Mouse (Mus musculus) spleen, embryonic (tissue): ENCODE measurements around the gene Gm2022.
"Not testable (repeated sequence)": the region's sequence is repeated elsewhere in the genome, so short reads cannot be mapped to it uniquely, and the experiment has no call there.

Experiments used
- CTCF ChIA-PET: fragments of 350-600 bp; sonication (Branson Sonifier 250); formaldehyde crosslinking; loops from one replicate; lab custom pipeline; 2022; lab: Charles Lee

The Gm2022 gene

DNA sequence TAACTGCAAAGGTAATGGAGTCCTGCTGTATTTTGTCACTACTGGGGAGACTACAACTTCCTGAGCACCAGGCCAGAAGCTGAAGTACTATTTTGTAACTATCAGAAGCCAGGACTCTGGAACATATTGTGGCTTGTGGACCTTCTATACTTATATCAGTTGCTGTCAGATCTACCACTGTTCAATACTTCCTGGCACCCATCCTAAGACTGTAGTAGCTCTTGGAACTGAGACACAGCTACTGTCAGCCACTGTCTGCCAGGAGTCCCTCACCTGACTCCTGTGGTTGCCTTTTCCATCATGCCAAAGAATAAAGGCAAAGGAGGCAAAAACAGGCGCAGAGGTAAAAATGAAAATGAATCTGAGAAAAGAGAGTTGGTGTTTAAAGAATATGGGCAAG, at the start of gene Gm2022:
TSS of gene Gm2022 (plus strand) at position 301 of the 400 bp plus-strand sequence.
- CTCF ChIA-PET: not testable (repeated sequence)

DNA sequence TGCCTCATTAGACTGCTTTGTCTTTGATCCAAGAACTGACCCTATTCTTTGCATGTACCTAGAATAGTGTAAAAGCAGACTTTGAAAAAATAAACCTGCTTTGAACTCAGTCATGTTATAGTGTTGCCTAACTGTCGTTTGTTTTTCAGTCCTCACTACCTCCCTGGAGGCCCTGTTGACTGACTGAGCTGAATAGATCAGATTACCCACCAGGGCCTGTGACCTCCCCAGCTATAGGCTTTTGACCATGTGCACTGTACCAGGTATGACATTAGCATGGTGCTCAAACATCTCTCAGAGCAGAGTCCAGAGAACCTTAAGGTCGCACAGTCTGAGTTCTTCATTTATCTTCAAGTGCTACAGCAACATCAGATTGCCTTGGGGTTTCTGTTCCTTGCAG, 44.5 kb upstream of the Gm2022 start:
- CTCF ChIA-PET: not testable (repeated sequence)

DNA sequence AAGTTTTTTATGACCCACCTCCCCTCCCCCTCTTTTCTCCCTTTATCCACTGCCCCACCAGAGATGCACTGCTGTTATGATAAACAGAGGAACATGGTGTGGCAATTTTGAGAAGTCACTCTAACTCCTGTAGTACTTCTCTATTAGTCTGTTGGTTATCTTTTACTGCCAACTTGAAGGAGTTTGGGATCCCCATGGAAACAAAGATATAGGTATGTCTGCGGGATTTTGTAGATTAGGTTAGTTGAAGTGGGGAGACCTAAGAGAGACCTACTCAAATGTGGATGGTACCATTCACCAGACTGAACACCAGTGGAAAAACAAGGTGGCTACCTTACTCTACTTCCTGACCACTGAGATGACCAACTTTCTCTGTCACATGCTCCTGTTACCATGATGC, 39.1 kb upstream of the Gm2022 start:
- CTCF ChIA-PET: not testable (repeated sequence)

DNA sequence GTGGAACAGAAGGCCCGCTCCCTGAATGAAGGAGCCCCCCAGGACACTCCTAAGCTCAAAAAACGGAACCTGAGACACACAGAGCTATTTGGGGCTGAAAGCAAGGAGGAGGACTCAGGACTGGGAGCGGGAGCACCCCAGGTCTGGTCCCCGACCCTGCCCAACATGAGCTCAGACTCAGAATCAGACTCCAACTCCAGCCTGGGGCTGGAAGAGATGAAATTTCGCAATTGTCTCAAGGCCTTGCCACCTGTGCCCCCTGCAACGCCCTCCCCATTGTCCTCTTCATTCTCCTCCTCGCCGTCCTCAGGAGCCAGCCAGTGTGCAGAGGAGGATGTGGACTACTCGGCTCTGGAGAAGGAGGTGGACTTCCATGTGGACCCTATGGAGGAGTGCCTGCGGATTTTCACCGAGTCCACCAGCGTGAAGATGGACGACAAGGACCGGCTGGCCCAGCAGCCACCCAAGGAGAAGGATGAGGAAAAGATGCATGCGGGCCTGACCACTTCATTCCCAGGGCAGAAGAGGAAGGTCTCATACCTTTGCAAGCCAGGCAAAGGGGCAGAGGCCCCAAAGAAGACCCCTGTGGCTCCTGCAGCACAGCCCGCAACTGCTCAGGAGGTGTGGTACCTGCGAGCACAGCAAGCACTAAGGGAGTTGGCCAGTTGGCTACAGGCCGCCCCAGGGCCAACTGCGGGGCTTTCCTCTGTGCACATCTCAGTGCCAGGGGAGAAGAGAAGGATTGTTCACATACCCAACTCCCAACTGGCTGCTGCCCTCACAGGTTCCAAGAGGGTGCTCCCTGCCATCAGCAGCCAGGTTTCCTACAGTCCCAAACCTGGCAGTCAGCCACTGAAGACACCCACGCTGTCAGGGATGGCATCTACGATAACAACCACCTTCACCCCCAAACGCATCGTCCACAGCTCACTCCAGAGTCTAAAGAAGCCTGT, 33.2 kb upstream of the Gm2022 start:
- CTCF ChIA-PET: not testable (repeated sequence)

DNA sequence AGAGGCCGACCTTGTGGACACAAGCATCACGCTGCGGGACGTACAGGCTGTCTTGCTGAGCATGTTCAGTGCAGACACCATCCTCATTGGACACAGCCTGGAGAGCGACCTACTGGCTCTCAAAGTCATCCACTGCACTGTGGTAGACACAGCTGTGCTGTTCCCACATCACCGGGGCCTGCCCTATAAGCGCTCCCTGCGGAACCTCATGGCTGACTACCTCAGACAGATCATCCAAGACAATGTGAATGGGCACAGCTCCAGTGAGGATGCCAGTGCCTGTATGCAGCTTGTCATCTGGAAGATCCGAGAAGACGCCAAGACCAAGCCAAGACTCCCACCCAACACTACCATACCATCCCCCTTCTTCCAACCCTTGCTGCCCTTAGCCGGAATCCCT, 31.5 kb upstream of the Gm2022 start:
- CTCF ChIA-PET: not testable (repeated sequence)

DNA sequence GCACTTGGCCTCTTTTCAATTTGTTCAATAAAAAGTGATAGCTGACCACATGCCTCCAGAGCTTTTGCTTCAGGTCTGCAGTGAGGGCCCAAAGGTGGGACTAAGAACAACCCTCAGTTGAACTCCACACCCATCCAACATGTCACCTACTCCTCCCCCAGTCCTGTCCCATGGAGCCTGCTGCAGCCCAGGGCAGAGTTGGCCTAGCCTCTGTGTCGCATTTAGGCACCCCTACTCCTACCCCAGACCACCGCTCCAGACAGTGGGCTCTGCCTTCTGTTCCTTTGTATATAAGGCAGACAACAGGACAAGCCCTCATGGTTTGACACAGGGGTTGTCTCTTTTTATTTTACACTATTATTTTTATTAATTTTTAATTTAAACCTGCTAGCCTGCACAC, 31.1 kb upstream of the Gm2022 start:
- CTCF ChIA-PET: not testable (repeated sequence)

DNA sequence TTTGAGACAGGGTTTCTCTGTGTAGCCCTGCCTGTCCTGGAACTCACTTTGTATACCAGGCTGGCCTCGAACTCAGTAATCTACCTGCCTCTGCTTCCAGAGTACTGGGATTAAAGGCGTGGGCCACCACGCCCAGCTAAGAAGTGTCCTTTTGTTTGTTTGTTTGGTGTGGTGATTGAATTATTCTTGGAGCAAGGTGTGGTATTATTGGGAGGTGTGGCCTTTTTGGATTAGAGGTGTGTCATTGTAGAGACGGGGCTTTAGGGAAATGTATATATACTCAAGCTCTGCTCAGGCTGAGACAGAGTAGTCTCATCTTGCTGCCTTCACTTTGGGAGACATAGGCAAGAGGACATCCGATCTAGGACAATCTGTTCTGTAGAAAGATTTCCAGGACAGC, 21.4 kb upstream of the Gm2022 start, which contains the start of gene Gm2016:
TSS of gene Gm2016 (plus strand) at position 301 of the 400 bp plus-strand sequence.
- CTCF ChIA-PET: not testable (repeated sequence)

DNA sequence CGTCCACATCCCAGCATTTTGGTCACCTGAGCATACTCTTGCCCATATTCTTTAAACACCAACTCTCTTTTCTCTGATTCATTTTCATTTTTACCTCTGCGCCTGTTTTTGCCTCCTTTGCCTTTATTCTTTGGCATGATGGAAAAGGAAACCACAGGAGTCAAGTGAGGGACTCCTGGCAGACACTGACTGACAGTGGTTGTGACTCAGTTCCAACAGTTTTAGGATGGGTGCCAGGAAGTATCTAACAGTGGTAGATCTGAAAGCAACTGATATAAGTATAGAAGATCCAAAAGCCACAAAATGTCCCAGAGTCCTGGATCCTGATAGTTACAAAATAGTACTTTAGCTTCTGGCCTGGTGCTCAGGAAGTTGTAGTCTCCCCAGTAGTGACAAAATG, 24.6 kb downstream of the Gm2022 start, which contains the start of gene Gm2035:
TSS of gene Gm2035 (minus strand) at position 137 of the 400 bp plus-strand sequence.
- CTCF ChIA-PET: not testable (repeated sequence)
